Mouse (Mus musculus) left cerebral cortex, adult 11 months (tissue): ENCODE results near the gene Gm20388.

Experiments
- DNase-seq: peaks from one replicate; pipeline ENCODE4 v3.0.0; 2022; ENCODE audit warnings: low spot score

The Gm20388 gene

DNA sequence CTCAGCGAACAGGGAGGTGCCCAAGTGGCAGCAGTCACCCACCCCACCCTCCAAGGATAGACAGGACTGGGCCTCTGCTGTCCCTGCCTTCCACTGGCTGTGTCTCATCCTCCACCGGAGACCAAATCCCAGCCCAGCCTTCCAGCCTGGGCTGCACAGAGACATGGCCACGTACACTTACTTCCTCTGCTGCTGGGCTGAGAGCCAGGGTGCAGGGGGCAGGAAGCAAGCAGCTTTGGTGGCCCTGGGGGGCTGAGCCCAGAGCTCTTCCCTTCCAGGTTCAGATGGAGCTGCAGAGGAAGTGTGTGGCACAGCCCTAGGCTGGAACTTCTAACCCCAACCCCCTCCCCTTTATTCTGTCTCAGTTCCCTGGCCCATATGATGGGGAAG is 2420.5 kb downstream of the Gm20388 start:
- DNase-seq: no peak

DNA sequence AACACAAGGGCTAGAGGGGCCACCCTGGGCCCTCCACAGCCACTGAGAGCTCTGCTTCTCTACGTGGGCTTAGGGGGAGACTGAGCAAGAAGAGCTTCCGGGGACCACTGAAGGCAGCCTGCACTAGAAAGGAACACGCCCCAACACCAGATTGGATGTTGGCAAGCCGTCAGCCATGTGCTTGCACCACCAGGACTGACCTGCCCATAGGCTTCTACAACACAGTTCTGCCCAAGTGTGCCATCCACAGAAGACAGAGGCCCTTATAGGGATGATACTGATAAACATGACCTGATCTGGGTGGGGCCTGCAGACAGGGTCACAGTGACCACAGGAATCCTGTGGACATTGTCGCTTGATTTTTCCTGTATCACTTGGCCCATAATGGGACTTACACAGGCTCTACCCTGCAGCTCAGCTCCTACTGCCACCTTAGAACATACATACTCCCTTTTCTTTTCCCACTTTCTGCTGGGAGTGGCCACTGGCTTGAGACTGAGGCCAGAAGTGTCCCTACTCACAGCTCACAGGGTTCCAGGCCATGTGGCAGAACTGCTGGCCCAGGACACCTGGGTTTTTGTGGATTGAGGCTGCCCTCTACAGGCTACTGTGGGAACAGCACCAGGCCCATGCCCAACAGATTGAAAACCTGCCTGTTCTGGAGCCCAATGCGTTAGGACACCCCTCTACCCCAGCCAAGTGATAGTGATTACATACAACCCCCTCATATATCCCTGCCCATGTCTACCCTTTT is 2422.3 kb downstream of the Gm20388 start:
- DNase-seq: peak; percentile 74

DNA sequence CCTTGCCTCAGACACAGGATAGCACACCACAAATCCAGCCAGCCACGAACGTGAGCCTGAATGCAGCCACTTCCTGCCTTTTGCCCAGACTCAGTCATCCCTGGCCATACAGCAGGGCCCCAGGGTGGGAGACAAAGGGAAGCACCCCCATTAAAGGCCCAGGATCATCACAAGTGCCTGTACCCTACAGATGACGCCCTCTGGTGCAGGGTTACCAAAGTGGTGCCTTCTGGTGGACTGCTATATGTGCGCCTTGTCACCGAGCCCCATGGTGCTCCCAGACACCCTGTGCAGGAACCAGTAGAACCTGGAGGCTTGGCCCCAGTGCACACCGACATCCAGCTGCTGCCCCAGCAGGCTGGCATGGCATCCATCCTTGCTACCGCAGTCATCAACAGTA is 2422.9 kb downstream of the Gm20388 start:
- no peak for DNase-seq

DNA sequence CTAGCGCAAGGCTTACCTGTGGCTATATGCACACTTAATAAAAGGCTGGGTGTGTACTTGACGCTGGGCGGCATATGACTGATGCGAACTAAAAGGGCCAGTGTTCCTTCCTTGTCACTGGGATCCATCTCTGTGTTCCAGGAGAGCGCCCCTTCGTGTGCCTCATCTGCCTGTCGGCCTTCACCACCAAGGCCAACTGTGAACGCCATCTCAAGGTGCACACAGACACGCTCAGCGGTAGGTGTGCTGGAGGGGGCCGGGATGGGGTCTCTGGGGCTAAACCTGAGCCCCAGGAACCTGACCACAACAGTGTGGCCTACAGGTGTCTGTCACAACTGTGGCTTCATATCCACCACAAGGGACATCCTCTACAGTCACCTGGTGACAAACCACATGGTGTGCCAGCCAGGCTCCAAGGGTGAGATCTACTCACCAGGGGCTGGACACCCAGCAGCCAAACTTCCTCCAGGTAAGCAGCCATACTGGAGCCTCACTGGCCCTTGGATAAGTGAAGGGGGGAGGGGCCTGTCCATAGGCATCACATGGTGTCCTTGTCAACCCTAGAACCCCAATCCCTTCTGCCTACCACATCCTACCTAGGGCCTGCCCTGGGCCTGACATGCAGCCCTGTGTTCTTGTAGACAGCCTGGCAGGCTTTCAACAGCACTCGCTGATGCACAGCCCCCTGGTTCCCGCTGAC is 2424.3 kb downstream of the Gm20388 start:
- no peak for DNase-seq

DNA sequence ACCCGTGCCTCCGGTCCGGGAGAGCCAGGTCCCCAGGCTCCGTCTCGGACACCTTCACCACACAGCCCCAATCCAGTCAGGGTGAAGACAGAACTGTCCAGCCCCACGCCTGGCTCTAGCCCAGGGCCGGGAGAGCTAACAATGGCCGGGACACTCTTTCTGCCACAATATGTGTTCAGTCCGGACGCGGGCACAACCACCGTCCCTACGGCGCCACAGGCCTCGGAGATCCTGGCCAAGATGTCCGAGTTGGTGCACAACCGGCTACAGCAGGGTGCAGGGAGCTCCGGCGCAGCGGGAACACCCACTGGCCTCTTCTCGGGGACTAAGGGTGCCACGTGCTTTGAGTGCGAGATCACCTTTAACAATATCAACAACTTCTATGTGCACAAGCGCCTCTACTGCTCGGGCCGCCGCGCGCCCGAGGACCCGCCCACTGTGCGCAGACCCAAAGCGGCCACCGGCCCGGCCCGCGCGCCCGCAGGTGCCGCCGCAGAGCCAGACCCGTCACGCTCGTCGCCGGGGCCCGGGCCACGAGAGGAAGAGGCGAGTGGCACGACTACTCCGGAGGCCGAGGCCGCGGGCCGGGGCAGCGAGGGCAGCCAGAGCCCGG is 2425.1 kb downstream of the Gm20388 start:
- DNase-seq: no peak

DNA sequence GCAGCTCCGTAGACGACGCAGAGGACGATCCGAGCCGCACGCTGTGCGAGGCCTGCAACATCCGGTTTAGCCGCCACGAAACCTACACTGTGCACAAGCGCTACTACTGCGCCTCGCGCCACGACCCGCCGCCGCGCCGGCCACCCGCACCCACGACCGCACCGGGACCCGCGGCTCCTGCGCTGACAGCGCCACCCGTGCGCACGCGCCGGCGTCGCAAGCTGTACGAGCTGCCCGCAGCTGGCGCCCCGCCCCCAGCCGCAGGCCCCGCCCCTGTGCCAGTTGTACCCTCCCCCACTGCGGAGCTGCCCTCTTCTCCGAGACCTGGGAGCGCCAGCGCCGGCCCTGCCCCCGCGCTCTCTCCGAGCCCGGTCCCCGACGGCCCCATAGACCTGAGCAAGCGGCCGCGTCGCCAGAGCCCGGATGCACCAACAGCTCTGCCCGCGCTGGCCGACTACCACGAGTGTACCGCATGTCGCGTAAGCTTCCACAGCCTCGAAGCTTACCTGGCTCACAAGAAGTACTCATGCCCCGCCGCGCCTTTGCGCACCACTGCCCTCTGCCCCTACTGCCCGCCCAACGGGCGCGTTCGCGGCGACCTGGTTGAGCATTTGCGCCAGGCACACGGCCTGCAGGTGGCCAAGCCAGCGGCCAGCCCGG is 2425.7 kb downstream of the Gm20388 start:
- DNase-seq: no peak

DNA sequence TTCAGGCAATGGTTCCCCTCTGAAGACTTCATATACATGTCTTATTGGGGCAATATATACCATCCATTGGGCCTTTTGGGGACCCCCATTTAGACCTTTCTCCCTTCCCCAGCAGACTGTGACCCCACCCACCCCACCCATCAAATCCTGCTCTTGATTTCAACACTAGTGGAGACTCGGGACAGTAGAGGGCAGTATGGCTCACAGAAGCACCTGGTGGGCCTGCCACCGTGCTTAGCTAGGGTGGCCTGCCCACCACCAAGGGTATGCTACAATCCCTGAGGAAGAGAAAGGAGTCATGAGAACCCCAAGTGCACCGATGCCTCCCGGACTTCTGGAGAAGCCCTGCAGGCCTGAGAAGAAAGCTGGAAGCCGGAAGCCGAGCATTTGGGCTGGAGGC is 2428.2 kb downstream of the Gm20388 start:
- DNase-seq: no peak

DNA sequence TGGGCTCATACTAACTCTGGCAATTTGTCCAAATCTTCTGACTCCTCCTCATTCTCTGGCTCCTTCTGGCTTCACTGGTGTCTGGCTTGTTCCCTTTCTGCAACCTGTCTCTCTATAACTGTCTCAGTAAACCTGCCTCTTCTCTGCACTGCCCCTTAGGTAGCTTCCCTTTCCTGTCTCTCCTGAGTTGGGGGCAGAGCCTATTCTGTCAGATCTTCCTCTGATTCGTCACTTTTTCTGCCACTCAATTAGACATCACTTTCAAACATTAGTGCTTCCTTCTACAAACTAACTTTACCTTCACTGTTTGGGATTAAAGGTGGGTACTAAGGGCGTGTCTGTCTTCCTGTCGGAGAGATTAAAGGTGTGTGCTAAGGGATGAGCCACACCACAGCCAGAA is 2430.1 kb downstream of the Gm20388 start:
- DNase-seq: no peak

DNA sequence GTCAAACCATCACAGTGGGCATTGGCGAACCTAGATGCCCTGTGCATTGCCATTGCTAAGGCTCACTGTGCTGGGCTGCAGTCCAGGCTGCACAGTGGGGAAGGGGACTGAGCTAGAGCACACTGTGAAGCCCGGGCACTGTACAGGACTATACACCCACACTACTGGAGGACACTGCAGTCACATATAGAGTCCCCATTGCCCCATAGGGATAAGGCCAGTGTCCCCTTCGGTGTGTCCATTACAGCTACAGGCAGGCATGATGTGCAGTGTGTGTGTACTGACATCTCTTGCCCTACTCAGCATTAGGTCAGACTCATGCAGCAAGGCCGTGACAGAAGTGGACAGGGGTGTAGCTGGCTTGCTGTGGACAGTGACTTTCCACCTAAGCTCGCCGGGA is 2431.1 kb downstream of the Gm20388 start:
- DNase-seq: no peak

DNA sequence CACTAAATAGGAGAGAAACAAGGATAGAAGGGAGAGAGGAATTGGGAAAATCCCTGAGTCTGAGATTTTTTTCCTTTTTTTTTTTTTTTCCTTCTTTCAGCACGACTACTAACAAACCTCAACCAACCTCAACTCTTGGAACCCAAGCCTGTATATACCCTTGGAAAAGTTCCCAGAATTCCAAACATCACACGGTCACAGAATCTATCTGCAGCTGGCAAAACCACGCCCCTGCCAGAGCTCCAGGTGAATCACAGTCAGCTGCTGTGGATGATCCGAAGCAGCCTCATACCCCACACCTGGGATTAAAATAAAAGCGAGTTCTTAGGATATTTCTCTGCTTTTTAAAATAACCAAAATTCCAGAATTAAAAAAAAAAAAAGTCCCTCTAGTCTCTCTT is 2431.7 kb downstream of the Gm20388 start:
- no peak for DNase-seq

DNA sequence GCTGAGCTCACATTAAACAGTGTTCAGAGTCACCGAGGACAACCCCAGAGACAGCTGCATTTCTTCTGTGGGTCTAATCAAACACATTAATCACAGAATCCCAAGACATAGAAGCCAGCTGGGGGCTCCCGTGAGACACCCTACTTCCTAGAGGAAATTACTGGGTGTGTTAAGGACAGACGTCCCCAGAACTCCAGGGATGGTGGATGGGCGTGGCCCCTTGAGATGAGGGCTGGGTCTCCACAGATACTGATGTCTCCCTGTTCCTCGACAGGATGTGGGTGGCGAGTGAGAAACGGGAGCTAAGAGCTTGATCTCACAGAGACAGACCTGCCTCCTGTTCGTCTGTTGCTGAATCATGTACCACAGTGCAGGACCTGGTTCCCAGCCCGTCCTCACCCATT is 2432.2 kb downstream of the Gm20388 start:
- DNase-seq: no peak

DNA sequence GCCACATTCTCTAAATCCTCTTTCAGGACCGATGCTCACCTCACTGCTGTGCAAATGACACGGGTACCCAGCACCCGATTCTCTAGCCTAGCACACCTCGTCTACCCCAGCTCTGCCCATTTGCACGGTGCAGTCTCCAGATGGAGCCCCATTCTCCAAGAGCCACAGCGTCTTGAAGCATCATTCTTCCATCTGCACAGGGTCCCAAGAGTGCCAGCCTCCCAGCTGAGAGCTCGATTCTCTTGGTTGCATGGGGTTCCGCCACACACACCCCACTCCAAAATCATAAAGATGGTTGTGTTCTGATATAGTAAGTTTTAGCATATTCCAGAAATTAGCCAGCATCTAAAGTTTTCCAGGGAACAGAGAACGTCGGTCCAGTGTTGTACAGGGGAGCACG is 2432.7 kb downstream of the Gm20388 start:
- no peak for DNase-seq

DNA sequence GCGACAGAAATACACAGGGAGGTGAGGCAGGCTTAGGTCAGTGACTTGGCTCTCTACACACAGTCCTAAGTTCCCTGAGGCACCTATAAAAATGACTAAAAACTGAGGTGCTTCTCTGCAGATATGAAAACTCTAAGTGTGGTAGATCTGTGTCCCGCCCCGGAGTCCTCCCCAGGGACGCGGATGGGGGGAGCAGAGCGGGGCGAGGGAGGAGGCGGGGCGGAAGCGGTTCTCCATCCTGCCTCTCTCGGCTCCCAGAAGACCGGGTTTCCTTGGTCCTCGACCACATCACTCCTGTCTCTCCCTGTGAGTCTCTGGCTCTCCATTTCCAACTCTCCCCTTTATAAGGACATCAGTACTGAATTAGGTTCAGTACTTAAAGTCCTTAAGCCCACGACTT is 2433.1 kb downstream of the Gm20388 start:
- no peak for DNase-seq

DNA sequence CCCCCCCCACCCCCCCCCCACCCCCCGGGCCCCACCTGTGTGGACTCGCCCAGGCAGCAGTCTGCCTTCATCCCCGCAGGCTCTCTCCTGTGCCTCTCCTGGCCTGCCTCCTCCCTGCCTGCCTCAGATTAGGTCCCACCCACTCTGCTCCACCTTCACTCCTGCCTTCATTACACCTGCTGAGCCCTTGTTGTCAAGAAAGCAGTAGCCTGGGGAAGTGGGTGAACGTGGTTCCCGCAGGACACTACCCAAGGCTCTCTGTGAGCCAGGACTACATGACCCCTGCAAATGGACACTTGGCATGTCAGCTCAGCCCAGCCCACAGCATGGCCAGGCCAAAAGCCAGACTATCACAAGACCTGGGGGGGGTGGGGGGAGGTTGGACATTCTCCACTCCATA is 2433.6 kb downstream of the Gm20388 start:
- DNase-seq: no peak

DNA sequence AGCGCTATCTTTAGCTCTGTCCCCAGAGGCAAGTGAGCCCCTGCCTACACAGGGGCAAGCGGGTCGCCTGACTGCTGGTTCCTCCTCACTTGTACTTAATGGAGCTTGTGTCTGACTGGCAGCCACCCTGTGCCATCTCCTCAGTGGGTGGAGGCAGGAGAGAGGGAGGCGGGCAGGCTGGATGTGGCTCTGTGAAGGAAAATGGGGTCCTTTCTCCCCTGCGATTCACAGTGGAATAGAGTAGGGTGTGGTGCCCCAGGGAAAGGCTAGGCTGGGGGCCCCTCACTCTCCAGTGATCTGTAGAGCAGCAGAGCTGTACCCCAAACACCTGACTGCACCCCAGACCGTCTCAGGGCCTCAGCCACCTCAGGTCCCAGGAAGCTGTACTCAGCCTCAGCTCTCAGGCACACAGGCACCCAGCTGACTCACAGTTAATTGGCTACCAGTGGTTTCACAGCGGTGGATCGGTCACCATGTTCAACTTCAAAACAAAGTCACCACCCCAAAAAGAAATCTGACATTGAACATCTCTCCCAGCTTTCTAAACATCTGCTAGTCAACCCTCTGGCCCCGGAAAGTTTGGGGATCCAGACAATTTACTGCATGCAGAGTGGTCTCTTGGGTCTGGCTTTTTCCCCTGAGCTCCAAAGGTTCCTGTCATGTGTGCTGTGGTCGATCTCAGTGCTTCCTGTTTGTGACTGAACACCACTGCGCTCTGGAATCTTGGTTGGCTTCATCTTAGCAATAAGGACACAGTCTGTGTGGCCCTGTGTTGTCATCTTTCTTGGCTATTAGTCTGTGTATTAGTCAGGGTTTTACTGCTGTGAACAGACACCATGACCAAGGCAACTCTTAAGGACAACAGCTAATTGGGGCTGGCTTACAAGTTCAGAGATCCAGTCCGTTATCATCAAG is 2434.8 kb downstream of the Gm20388 start:
- DNase-seq: no peak

DNA sequence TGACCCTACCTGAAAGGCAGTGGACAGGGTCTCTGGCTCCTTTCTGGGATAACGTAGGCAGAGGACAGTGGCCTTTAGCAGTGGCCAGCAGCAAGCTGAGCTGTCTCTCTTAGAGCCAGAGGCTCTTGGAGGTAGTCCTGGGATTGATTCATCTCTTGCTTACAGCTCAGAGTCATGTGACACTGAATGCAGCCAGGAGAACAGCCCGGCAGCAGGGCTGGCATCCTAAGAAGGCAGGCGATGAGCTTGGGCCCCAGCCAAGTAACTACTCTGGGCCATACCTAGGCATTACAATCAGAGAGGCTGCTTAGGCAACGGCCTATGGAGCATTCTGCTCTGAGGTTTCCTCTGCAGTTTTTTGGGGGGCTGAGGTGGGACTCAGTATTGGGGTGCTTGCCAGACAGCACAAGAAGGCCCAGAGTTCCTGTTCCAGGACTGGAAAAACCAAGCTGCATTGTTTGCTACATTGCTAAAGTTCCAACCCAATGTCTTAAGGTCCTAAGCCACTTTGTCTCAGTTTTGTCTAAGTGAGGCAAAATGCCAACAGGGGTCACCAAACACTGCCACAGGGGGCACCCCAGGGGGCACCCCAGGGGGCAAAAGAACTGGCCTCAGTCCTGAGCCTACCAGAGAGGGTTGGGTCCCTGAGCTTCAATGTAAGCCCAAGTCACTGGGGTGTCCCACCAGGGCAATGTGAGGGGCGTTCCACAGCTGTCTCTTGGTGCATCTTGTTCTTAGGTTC is 2437.3 kb downstream of the Gm20388 start:
- no peak for DNase-seq

DNA sequence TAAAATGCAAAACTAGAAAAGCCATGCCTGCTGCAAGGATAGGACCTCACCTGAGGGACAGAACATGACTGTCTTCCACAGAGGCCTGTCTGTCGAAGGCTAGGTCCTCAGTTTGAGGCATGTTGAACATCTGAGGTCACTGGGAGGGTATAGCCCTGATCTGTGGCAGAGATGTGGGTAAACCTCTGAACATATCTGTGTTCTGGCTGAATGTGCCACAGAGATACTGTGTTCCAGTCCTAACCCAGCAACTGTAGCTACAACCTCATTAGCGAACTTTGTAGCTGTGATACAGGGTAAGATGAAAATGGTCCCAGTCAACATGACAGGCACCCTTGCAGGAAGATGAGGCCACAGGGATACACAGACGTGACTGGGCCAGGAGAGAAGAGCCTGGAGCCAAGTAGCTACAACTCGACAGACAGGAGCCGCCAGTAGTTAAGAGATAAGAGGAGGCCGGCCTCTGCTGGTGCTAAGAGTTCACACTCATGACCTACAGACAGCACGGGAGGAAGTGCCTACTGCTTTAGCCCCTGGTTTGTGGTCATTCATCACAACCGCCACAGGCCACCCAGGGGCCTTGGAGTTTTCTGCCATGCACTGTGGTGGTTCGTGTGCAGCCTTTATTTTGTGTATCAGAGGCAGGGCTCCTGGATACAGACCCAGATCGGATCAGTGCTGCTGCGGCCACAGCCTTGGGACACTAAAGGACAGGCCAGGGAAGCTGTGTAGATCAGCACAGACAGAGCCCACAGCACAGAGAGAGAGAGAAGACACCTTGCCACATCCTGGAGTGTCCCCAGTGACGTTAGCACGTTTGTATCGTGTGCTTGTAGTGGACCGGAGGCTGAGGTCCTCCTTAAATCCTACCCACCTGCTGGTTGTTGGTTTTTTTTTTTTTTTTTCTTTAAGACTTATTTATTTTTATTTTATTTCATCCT is 2439.0 kb downstream of the Gm20388 start:
- DNase-seq: no peak

DNA sequence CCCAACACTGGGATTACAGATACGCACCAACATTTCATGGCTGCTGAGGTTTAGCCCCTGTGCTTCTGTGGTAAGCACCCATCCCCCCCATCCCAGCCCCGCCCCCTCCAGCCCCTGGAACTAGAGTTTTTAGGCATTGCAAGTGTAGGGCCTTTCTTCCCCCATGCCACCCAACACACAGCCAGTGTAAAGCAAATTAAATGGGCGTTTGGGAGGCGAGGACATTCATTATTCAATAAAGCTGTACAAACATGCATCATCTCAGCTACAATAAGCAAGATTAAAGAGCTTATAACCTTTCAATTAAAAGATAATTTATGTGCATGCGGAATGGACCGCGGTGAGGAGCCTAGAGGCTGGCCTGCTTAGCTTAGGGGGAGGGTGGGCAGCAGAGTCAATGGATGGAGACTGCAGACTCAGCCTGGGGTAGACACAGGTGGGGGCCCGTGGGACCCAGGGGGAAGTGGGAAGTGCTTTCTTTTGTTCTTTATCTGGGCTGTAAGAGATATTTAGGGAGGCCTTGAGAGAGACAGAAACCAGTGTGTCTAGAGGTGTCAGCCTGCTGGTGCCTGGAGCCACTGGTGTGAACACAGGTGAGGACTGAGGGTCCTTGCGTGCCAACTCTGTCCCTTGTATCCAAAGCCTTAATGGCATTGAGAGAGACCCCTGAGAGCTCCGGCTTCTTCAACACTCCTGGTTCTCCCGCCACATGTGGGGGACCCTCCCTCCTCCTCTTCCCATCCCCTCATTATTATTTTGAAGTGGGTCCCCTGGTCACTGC is 2439.9 kb downstream of the Gm20388 start:
- no peak for DNase-seq

DNA sequence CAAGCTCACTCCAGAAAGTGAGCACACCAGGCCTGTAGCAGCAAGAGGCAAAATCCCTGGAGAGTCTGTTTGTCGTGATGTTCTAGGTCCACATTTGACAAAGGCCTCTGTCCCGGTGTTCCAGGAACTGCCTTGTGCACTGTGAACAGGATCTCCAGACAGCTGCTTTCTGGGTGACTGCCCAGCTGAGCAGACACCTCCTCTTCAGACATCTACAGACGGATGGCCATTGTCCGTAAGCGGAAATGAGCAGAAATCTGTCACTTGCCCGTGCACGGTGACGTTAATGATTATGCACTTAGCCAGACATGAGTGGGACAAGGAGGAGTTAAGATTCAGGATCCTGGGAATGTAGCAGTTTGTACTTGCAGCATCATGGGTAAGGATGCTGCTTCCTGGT is 2443.5 kb downstream of the Gm20388 start:
- DNase-seq: no peak
